Mouse (Mus musculus): ENCODE measurements around the gene Zfp383.
"Not testable (repeated sequence)": the region's sequence is repeated elsewhere in the genome, so short reads cannot be mapped to it uniquely, and the experiment has no call there.

Zfp383 gene

GRCm38 (mm10) chr7:29908130-29908950, at the start of gene Zfp383:
TSS of gene Zfp383 (plus strand) at chr7:29908223.
- peak; percentile 87 for DNase-seq (ENCODE audit: inconsistent ontology term)

- DNase-seq (ENCODE audit: inconsistent ontology term), result peak; percentile 90
Measured at GRCm38 (mm10) chr7:29859532-29860517, 48.2 kb upstream of the Zfp383 start, which contains the start of gene Zfp420. TSS of gene Zfp420 (plus strand) at chr7:29859979.

GRCm38 (mm10) chr7:29861660-29862059, 46.4 kb upstream of the Zfp383 start:
- no peak for DNase-seq (ENCODE audit: inconsistent ontology term)

- no peak for DNase-seq (ENCODE audit: inconsistent ontology term)
Measured at GRCm38 (mm10) chr7:29874256-29874655, 33.8 kb upstream of the Zfp383 start.

- not testable (repeated sequence) for DNase-seq (ENCODE audit: inconsistent ontology term)
Measured at GRCm38 (mm10) chr7:29877561-29877960, 30.5 kb upstream of the Zfp383 start.

- no peak for DNase-seq (ENCODE audit: inconsistent ontology term)
Measured at GRCm38 (mm10) chr7:29880056-29880455, 28.0 kb upstream of the Zfp383 start.

GRCm38 (mm10) chr7:29880916-29881315, 27.1 kb upstream of the Zfp383 start:
- DNase-seq (ENCODE audit: inconsistent ontology term), result no peak

- DNase-seq (ENCODE audit: inconsistent ontology term), result no peak
Measured at GRCm38 (mm10) chr7:29890501-29890900, 17.5 kb upstream of the Zfp383 start.

GRCm38 (mm10) chr7:29892756-29893155, 15.3 kb upstream of the Zfp383 start:
- no peak for DNase-seq (ENCODE audit: inconsistent ontology term)

GRCm38 (mm10) chr7:29898351-29898750, 9.7 kb upstream of the Zfp383 start:
- no peak for DNase-seq (ENCODE audit: inconsistent ontology term)

GRCm38 (mm10) chr7:29904101-29904500, 3.9 kb upstream of the Zfp383 start:
- DNase-seq (ENCODE audit: inconsistent ontology term), result no peak

GRCm38 (mm10) chr7:29905966-29906681, 1.9 kb upstream of the Zfp383 start, which contains the start of gene Zfp27:
TSS of gene Zfp27 (minus strand) at chr7:29906572.
- peak; percentile 96 for DNase-seq (ENCODE audit: inconsistent ontology term)

GRCm38 (mm10) chr7:29906682-29907058, 1.4 kb upstream of the Zfp383 start:
- no peak for DNase-seq (ENCODE audit: inconsistent ontology term)

GRCm38 (mm10) chr7:29907206-29907605, 817 bp upstream of the Zfp383 start:
- DNase-seq (ENCODE audit: inconsistent ontology term), result no peak

- DNase-seq (ENCODE audit: inconsistent ontology term), result no peak
Measured at GRCm38 (mm10) chr7:29910252-29910651, 2.2 kb downstream of the Zfp383 start.

GRCm38 (mm10) chr7:29912172-29912571, 4.1 kb downstream of the Zfp383 start:
- no peak for DNase-seq (ENCODE audit: inconsistent ontology term)

- DNase-seq (ENCODE audit: inconsistent ontology term), result no peak
Measured at GRCm38 (mm10) chr7:29917371-29918061, 9.5 kb downstream of the Zfp383 start.

- no peak for DNase-seq (ENCODE audit: inconsistent ontology term)
Measured at GRCm38 (mm10) chr7:29918062-29918453, 10.0 kb downstream of the Zfp383 start.

GRCm38 (mm10) chr7:29921439-29922093, 13.5 kb downstream of the Zfp383 start:
- DNase-seq (ENCODE audit: inconsistent ontology term), result no peak

- no peak for DNase-seq (ENCODE audit: inconsistent ontology term)
Measured at GRCm38 (mm10) chr7:29922780-29923179, 14.8 kb downstream of the Zfp383 start.
